Mouse (Mus musculus): Measurements from ENCODE around the gene Ankrd60.

The Ankrd60 gene

DNA sequence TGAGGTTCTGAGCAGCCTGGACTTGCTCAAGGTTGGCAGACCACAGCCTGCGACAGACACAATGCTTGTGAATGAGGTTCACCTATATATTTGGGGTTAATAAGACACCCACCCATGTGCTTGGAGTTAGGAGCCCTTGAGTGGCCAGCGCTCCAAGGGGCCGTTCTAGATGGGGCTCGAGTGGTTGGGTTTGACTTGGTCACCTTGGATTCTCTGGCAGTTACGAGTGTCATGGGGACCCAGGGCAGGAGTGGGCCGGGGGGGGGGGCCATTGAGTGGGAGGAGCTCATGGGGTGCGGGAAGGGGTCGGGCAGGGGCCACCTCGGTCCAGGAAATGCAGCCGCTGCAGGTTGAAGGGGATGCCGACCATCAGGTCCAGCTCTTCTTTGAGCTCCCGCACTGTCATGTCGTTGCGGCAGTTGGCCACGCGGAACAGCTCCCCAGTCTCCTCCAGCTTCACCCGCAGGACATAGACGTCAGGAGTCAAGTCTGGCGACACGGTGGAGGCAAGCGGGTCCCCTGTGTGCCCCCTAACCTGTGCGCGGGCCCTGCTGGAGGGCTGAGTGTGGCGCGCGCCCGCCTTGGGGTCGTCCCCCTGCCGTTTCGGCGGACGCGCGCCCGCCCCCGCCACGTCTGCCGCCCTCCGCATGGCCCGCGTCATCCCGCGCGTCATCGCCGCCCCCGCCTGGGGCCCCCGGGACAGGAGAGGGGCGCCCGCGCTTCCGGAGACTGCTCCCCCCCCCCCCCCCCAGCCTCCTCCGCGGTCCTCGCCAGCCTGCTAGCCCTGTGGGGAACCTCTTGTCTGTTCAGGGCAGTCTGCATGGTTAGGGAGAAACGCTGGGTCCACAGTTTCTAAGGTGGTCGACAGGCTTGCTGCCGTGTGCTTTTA is at the start of gene Ankrd60:
TSS of gene Ankrd60 (minus strand) at position 697 of the 889 bp plus-strand sequence.
- peak; percentile 44 to 54 for DNase-seq

DNA sequence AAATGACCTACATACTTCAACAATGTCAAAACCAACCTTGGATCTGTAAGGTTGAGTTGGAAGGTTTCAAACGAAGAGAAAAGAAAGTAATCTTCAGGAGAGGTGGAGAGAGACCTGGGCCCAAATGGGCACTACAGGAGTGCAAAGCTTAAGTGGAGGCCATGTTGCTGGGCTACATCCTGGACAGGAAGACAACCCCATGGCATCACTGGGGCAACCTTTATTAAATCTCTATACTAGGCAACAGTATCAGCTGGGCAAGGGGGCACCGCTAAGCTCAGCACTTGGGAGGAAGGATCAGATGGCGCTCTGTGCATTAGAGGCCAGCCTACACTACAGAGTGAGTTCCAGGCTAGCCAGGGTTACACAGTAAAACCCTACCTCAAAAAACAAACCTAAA is 47.6 kb upstream of the Ankrd60 start:
- DNase-seq: no peak

- DNase-seq: no peak
Observed at GRCm38 (mm10) chr2:173624667-173625066, 46.5 kb upstream of the Ankrd60 start.

- peak in 1 of 2 experiments; percentile 34 for DNase-seq
Observed at GRCm38 (mm10) chr2:173622173-173622601, 44.0 kb upstream of the Ankrd60 start.

- DNase-seq: no peak
Observed at GRCm38 (mm10) chr2:173620645-173621044, 42.5 kb upstream of the Ankrd60 start.

- no peak for DNase-seq
Observed at GRCm38 (mm10) chr2:173619132-173619531, 41.0 kb upstream of the Ankrd60 start.

GRCm38 (mm10) chr2:173616156-173616555 is 38.0 kb upstream of the Ankrd60 start:
- DNase-seq: no peak

- peak; percentile 33 to 49 for DNase-seq
Observed at GRCm38 (mm10) chr2:173615378-173616081, 37.4 kb upstream of the Ankrd60 start.

DNA sequence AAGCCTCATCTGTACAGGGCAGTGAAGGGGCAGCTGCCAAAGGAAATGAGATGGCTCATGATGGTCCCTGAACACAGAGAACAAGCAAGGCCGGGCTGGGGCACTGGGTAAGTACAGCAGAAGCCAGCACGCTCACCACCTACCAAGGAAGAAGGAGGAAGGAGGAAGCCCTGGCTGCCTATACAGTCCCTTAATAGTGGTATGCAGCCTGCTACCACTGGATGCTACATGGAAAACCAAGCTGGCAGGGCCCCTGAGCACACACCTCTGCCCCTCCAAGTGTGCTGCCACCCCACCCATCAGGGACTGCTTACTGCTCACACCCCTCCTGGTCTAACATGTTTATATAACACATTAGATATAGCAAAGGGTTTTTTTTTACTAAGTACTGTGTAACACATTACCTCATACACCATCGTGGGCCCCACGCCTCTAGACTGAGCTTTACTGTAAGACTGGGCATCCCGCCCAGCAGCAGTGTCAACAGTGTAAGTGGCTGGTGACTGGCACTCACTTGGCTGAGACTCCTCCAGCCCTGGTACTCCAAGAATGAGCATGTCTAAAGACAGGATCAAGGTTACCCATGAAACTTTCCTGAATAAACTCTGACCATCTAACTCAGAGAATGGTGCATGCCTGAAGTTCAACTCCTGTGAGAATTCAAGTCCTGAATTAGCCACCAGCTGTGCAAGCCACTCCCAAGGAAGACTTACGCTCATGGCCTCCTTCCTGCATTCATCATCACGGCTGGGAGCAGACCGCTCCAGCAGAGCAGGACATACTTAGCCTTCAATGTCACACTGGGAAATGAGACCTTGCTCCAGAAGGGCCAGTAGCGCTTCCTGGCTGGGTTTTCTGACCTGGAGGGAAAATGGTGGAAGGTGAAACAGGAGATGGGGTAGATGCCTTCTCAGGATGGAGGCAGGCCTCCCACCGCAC is 30.1 kb upstream of the Ankrd60 start:
- no peak for DNase-seq

DNA sequence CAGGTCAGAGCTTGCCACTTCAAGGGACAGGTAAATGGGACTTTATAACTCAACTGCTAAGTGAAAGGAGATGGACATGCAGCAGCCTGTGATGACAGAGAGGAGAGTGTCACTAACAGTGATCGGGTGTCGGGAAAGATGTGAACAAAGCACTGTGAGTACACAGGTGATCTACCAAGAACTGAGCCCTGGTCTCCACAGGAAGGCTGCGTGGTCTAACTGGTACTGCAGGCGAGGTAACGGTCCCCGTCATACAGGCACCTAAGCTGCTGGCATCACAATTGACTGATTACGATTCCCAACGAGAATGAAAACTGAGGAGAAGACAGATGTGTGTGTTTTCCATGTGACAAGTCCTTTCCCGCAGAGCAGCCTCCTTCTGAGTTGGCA is 28.2 kb upstream of the Ankrd60 start:
- DNase-seq: no peak

DNA sequence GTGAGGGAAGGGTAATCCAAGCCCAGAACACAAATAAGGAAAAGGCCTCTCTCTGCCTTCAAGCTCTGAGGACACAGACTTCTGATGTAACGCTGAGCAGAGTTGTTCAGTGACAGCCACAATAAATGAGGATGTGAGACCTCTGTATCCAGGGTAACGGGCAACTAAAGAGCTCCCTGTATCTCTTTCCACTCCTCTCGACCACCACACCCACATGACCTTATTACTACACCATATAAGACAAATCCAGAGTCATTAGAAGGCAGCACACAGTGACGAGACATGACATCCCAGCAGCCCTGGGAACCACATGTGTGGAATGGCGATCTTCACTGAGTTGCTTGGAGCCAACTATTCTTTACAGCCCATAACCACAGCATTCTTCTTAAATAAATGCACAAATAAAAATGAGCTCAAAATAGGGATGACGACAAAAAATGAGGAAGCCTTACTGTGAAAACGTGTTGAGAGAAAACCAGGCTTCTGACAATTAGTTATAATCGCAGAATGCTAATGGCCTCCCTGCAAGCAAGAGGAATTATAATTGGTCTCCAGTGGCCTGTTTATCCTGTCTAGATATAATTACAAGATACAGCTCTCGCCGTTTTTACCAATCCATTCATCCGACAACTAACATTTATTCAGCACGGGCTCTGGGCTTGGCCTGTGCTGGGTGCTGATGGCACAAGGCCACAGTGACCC is 27.7 kb upstream of the Ankrd60 start:
- no peak for DNase-seq

- no peak for DNase-seq
Observed at GRCm38 (mm10) chr2:173601861-173602260, 23.7 kb upstream of the Ankrd60 start.

DNA sequence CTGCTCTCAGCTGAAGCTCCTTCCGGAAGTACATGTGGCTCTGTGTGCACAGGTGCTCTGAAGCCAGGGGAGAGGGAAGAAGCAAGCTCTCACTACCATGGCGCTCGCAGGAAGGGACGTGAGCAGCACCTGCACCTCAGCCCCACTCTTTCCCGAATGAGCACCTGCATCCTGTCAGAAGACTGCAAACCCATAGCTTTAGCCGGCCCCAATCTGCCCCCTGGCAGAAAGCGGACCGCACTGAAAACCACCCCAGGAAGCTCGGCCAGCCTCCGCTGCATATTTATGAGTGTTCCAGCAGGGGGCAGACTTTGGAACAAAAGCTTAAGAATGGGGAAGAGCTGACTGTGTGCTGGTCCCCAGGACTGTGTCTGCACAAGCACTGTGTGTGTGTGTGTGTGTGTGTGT is 17.2 kb upstream of the Ankrd60 start:
- DNase-seq: no peak

DNA sequence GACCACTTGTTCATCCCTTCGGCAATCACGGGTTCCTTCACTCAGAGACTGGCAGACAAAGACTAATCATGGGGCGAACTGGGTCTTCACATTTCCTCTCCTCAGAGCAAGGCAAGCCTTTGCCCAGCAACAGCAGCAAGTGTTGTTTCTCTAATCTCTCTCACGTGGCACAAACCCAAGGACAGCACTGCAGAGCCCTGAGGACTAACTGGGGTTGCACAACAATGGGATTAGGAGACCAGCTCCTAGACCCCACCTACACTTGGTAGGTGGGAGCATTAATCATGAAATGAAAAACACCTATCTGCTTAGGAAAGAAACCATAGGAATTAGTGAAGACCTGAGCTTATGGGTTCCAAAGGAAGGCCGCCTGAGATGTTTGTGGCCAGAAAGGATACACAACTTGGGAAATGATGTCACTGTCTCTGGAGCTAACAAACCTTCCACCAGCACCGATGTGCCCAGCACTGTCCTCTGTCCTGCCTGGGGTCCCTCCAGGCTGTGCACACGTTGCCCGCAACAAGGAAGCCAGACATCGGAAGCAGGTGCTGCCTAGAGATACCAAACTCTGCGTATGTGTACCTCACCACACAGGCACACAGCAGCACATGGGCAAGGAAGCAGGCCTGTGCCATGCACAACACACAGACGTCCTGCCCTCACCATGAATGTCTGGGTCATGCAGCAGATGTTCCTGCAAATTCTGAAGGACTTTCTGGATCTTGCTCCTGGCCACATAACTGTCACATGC is 16.3 kb upstream of the Ankrd60 start:
- no peak for DNase-seq

DNA sequence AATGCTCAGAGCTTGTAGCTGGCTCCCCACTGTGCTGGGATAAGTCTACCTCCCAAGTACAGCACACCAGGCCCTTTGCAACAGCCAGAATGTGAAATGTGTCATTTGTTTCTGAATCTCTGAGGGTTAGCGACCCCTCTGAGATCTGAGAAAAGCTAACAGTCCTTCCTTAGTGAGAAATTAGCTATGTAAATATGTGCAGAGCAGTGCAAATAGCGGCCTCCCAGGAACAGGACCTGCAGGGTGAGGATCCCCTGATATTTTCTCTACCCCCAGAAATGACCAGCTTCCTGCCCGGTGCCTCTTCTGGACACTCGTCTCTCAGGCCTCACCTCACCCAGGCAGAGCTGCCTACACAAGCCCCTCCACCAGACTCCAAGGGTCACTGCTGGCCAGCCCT is 15.7 kb upstream of the Ankrd60 start:
- DNase-seq: no peak

DNA sequence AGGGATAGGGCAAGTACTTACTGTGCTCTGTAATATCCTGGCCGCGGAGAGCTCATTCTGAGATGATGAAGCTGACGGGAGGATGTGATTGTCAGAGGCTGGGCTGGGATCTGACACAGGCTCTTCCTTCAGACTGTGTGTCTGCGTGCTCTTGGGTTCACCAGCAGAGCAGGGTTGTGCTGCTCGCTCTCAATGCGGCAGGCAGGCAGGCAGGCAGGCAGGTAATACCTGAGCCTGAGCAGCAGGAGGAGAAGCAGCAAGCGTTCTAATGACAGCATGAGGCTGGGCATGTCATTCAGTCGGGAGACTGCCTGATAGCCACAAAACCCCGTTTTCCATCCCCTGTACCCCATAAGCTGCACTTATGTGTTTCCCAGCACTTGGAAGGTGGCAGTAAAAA is 14.6 kb upstream of the Ankrd60 start:
- DNase-seq: no peak

GRCm38 (mm10) chr2:173587411-173587810 is 9.2 kb upstream of the Ankrd60 start:
- no peak for DNase-seq

- peak; percentile 82 to 87 for DNase-seq
Observed at GRCm38 (mm10) chr2:173586118-173586968, 8.2 kb upstream of the Ankrd60 start.

- DNase-seq: peak; percentile 66 to 75
Observed at GRCm38 (mm10) chr2:173585387-173586117, 7.4 kb upstream of the Ankrd60 start.

- DNase-seq: peak in 1 of 2 experiments; percentile 15
Observed at GRCm38 (mm10) chr2:173584361-173584760, 6.2 kb upstream of the Ankrd60 start.
